Mouse (Mus musculus) liver, postnatal 0 days (tissue): ENCODE data around the gene E4f1. TPM values are rescaled to one million over a fixed set of nuclear protein-coding genes. Genes with fewer than 3 reads are reported as not detected.

ENCODE experiments used
- ATAC-seq: fragments of 200-750 bp; cut with Nextera tagmentation; 2 replicates; pipeline ENCODE4 v1.8.0; 2017; ENCODE audit warnings: mild to moderate bottlenecking, moderate library complexity
- DNase-seq: peaks from one replicate; pipeline ENCODE4 v3.0.0-alpha.2; 2016
- H3K27ac ChIP-seq: fragments of 300-500 bp; sonication (generic); 2 replicates; pipeline ENCODE4 v1.5.1; 2014; ENCODE audit warnings: antibody characterized with exemption, moderate library complexity, mild to moderate bottlenecking, low read depth
- H3K27me3 ChIP-seq: fragments of 300-500 bp; sonication (generic); 2 replicates; pipeline ENCODE4 v1.6.1; 2014; ENCODE audit warnings: low read length, control low read depth, mixed read lengths; ENCODE audit not compliant: insufficient read depth
- H3K36me3 ChIP-seq: fragments of 300-500 bp; sonication (generic); replicated peaks from 2 replicates; pipeline ENCODE4 v1.6.1; 2014; ENCODE audit warnings: mild to moderate bottlenecking, control low read depth, low read length, moderate library complexity, mixed read lengths; ENCODE audit not compliant: insufficient read depth
- H3K4me1 ChIP-seq: fragments of 300-500 bp; sonication (generic); 2 replicates; pipeline ENCODE4 v1.6.1; 2014; ENCODE audit warnings: antibody characterized with exemption, mild to moderate bottlenecking, control low read depth; ENCODE audit not compliant: insufficient read depth
- H3K4me2 ChIP-seq: fragments of 300-500 bp; sonication (generic); 2 replicates; pipeline ENCODE4 v1.6.1; 2014; ENCODE audit warnings: low read depth, mild to moderate bottlenecking, low read length, moderate library complexity, mixed read lengths
- H3K4me3 ChIP-seq: fragments of 300-500 bp; sonication (generic); 2 replicates; pipeline ENCODE4 v1.5.1; 2014; ENCODE audit warnings: low read depth, low read length
- H3K9ac ChIP-seq: fragments of 300-500 bp; sonication (generic); replicated peaks from 2 replicates; pipeline ENCODE4 v1.6.1; 2014; ENCODE audit warnings: mild to moderate bottlenecking, moderate library complexity
- H3K9me3 ChIP-seq: fragments of 300-500 bp; sonication (generic); 2 replicates; pipeline ENCODE4 v1.6.1; 2016; ENCODE audit warnings: mild to moderate bottlenecking, control low read depth, low read length, mixed read lengths
- CTCF ChIP-seq: sonication (generic); IDR thresholded peaks from 2 replicates; pipeline ENCODE4 v1.5.1; 2016; ENCODE audit warnings: antibody characterized with exemption, low read depth
- EP300 ChIP-seq: IDR thresholded peaks from 2 replicates; pipeline ENCODE4 v1.6.1; 2016; ENCODE audit warnings: antibody characterized with exemption, low read depth, mild to moderate bottlenecking
- WGBS: fragments of 180-500 bp; shearing (Covaris S2); extraction: QIAGEN DNeasy Blood & Tissue Kit; methylation state at CpG from one replicate; pipeline ENCODE4 v1.1.7; 2014; ENCODE audit not compliant: insufficient replicate concordance; 5-methylcytosine and 5-hydroxymethylcytosine counted together
- polyA plus RNA-seq: library from polyadenylated mRNA; unstranded; fragments of >200 nt; fragmentation: Nextera tagmentation; extraction: Ambion mirVana; gene quantifications from 2 replicates; pipeline ENCODE4 v1.2.1, GENCODE M21; 2015

Gene E4f1
- polyA plus RNA-seq, 1 experiment from 2014 or later: 6.4 TPM

- Histone ChIP-seq H3K9me3 (no peaks in the 10 kb centered on the region), H3K27me3 (peaks cover 32% of the 10 kb centered on the region), H3K36me3 (no peaks in the 10 kb centered on the region), H3K4me1 (peaks cover 10% of the 10 kb centered on the region), H3K27ac (no peak overlapping the region), H3K4me2 (no peak overlapping the region), H3K9ac (no peak overlapping the region), H3K4me3 (no peak overlapping the region)
- no peak for DNase-seq
- ATAC-seq: no peak
- 50% methylated on average over 11 of the region's 11 CpGs for WGBS
- no peak for TF ChIP-seq CTCF
These were observed 15.2 kb upstream of the E4f1 start for GRCm38 (mm10) chr17:24485090-24485860.

- ATAC-seq: no peak
- 80% methylated on average over 3 of the region's 3 CpGs for WGBS
These were observed 13.4 kb upstream of the E4f1 start for GRCm38 (mm10) chr17:24483495-24483894.

GRCm38 (mm10) chr17:24481027-24481815, 11.1 kb upstream of the E4f1 start:
- TF ChIP-seq EP300 (no peak), CTCF (no peak)
- ATAC-seq (no peak), DNase-seq (no peak)
- Histone ChIP-seq H3K36me3 (peaks cover 10% of the 10 kb centered on the region; the same call in 1 of the 2 replicates), H3K27ac (no peak overlapping the region), H3K9me3 (no peaks in the 10 kb centered on the region), H3K4me3 (no peak overlapping the region), H3K4me2 (no peak overlapping the region), H3K27me3 (no peaks in the 10 kb centered on the region), H3K9ac (no peak overlapping the region), H3K4me1 (peaks cover 11% of the 10 kb centered on the region)
- WGBS: 89% methylated on average over 20 of the region's 20 CpGs

More at GRCm38 (mm10) chr17:24483495-24483894, 13.4 kb upstream of the E4f1 start:
- Histone ChIP-seq H3K36me3 (no peaks in the 10 kb centered on the region), H3K27ac (no peak overlapping the region), H3K4me1 (peaks cover 7% of the 10 kb centered on the region), H3K4me2 (no peak overlapping the region), H3K9me3 (no peaks in the 10 kb centered on the region), H3K27me3 (peaks cover 15% of the 10 kb centered on the region), H3K4me3 (no peak overlapping the region), H3K9ac (no peak overlapping the region)
- TF ChIP-seq EP300 (no peak), CTCF (no peak)
- DNase-seq: no peak

- 53% methylated on average over 3 of the region's 3 CpGs for WGBS
These were observed 10.2 kb upstream of the E4f1 start for GRCm38 (mm10) chr17:24480201-24480826.

GRCm38 (mm10) chr17:24479431-24479830, 9.3 kb upstream of the E4f1 start:
- TF ChIP-seq EP300 (no peak), CTCF (no peak)
- no peaks in the 10 kb centered on the region for H3K9me3 ChIP-seq
- H3K4me2 ChIP-seq: peak overlapping the region; percentile 66
- peaks cover 28% of the 10 kb centered on the region for H3K36me3 ChIP-seq
- peaks cover 11% of the 10 kb centered on the region for H3K4me1 ChIP-seq
- no peaks in the 10 kb centered on the region for H3K27me3 ChIP-seq
- no peak overlapping the region; the same call in 1 of the 2 replicates for H3K9ac ChIP-seq
- DNase-seq: no peak
- WGBS: 20% methylated on average over 1 of the region's 1 CpGs
- peak overlapping the region; percentile 78 for H3K4me3 ChIP-seq
- no peak for ATAC-seq
- H3K27ac ChIP-seq: no peak overlapping the region

More at GRCm38 (mm10) chr17:24480201-24480826, 10.2 kb upstream of the E4f1 start:
- no peak overlapping the region for H3K9ac ChIP-seq
- DNase-seq (no peak), ATAC-seq (no peak)
- peak; percentile 44 for TF ChIP-seq CTCF
- no peak for TF ChIP-seq EP300
- peaks cover 19% of the 10 kb centered on the region for H3K36me3 ChIP-seq
- no peaks in the 10 kb centered on the region for H3K9me3 ChIP-seq
- peaks cover 11% of the 10 kb centered on the region for H3K4me1 ChIP-seq
- H3K4me3 ChIP-seq: no peak overlapping the region
- H3K4me2 ChIP-seq: no peak overlapping the region
- H3K27me3 ChIP-seq: no peaks in the 10 kb centered on the region
- no peak overlapping the region for H3K27ac ChIP-seq
